Mouse (Mus musculus) kidney, postnatal 25 days (tissue): ENCODE measurements around the gene Phlpp2.
"Not testable (repeated sequence)": the region's sequence is repeated elsewhere in the genome, so short reads cannot be mapped to it uniquely, and the experiment has no call there.

Source experiments
- DNase-seq, 2 experiments: peaks; one replicate each; pipeline ENCODE4 v3.0.0; 2021; ENCODE audit warnings: mixed read lengths in 2 of 2

Gene Phlpp2

DNA sequence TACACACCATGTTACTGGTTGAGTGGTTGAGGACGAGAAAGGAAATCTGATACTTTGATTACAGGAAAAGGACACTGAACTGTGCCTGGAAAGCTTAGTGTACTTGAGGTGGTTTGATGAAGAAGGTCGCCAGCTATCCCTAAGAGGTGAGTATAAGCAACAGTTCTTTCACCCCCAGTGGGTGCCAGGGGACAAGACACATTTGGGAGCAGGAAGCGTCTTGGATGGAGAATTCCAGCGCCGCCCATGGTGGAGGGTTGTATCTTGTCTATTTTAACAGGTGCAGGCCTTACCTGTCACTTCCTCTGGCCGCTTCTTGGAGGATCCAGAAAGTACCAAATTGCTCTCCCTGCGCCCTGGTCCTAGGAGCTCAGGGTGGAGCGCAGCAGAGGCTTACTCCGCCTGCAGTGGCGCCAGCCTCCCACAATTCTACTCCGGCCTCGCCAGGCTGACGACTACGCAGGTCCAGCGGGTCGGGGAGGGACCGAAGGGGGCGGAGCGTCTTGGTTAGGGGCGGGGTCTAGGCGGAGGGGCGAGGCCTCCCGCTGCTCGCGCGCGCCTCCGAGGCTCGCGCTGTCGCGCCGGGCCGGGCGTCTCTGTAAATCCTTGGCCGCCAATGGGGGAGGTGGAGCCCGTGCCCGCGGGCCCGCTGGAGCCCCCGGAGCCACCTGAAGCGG, at the start of gene Phlpp2:
TSS of gene Phlpp2 (plus strand) at position 540 of the 677 bp plus-strand sequence.
- DNase-seq: peak; percentile 97

DNA sequence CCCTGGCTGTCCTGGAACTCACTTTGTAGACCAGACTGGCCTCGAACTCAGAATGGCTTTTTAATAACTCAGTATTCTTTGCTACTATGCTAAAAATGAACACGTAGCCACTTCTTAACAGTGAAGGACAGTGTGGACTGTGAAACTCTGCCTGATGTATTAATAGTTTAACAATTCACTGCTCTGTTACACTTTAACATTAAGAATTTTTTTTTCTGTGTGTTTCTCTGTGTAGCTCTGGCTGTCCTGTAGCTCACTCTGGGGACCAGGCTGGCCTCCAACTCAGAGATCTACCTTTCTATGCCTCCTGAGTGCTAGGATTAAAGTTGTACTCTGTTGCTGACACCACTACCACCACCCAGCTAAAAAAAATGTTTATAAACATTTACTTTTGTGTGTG, 44.8 kb upstream of the Phlpp2 start:
- DNase-seq: peak; percentile 59 to 78

DNA sequence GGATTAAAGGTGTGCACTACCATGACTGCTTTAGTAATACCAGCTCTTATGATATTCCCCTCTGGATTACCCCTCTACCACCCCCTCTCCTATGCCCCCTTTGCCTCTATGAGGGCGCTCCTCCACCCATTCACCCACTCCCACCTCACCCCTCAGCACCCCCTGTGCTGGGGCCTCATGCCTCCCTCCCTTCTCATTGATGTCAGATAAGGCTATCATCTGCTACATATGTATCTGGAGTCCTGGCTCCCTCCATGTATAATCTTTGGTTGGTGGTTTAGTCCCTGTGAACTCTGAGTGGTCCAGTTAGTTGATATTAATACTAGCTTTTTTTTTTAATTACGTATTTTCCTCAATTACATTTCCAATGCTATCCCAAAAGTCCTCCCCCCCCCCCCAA, 28.5 kb upstream of the Phlpp2 start:
- no peak for DNase-seq

DNA sequence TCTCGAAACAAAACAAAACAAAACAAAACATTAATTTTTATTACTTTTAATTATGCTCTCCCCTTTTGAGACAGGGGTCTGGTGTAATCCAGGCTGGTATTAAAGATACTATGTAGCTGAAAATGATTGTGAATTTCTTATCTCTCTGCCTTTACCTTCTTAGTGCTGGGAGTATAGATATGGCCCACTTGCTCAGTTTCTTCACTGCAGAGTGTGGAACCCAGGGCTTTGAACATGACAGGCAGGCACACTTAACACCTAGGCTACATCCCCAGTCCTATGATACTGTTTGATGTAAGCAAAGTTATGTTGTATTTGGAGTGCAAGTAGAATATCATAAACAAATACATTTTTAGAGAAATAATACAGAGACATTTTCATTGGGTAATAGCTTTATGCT, 25.9 kb upstream of the Phlpp2 start:
- DNase-seq: no peak

GRCm38 (mm10) chr8:109847866-109848265, 20.5 kb upstream of the Phlpp2 start:
- no peak for DNase-seq

GRCm38 (mm10) chr8:109848981-109849380, 19.4 kb upstream of the Phlpp2 start:
- no peak for DNase-seq

- peak; percentile 70 to 85 for DNase-seq
Measured at GRCm38 (mm10) chr8:109853423-109853822, 14.9 kb upstream of the Phlpp2 start.

DNA sequence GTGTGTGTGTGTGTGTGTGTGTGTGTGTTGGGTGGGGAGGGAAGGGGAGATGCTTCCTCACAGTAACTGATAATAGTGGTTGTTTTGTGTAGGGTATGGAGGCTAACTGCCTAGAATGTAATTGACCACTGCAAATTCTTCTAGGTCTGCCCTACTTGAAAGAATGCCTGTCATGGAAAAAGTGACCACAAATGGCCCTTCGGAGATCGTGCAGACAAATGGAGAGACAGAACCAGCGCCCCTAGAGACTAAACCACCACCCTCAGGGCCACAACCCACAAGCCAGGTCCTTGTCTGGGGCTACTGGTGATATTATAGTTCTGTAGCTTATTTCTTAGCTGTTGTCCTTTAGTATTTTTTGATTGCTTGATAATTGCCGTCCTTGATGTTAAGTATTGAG, 13.8 kb upstream of the Phlpp2 start:
- no peak for DNase-seq

DNA sequence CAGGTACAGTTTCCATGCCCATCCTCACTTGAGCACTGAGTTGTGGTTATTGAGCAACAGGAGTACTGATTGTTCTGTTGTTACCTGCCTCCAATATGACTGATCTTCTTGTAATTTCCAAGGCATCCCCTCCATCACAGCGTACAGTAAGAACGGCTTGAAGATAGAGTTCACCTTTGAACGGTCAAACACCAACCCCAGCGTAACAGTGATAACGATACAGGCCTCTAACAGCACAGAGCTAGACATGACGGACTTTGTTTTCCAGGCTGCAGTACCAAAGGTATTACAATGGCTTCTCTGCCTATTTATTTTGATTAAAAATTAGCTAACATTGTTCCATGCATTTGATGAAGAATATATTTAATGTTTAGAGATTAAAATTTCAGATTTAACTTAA, 12.9 kb upstream of the Phlpp2 start:
- DNase-seq: no peak

GRCm38 (mm10) chr8:109863398-109863797, 4.9 kb upstream of the Phlpp2 start:
- DNase-seq: peak; percentile 69 to 71

- DNase-seq: no peak
Measured at GRCm38 (mm10) chr8:109864798-109865197, 3.5 kb upstream of the Phlpp2 start.

DNA sequence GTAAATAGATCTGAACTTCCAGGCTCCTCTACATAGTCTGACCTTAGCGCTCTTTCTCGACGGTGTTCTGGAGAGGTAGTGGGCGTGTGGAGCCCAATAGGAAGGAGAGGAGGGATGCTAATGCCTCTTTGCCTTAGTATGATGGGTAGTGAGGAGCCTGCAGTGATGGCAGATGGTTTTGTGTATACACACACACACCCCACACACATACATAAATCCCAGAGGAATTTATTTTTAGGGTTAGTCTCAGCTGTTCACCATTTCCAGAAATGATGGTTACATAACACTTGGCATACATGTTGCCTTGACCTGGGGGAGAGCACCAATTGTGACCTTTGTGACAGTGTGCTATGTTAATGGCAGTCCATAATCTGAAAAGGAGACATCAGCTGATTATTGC, 2.8 kb upstream of the Phlpp2 start:
- no peak for DNase-seq

GRCm38 (mm10) chr8:109866690-109867089, 1.7 kb upstream of the Phlpp2 start:
- no peak for DNase-seq

GRCm38 (mm10) chr8:109868680-109869361, 479 bp downstream of the Phlpp2 start:
- DNase-seq: peak; percentile 36 to 73

- no peak for DNase-seq
Measured at GRCm38 (mm10) chr8:109871056-109871455, 2.7 kb downstream of the Phlpp2 start.

DNA sequence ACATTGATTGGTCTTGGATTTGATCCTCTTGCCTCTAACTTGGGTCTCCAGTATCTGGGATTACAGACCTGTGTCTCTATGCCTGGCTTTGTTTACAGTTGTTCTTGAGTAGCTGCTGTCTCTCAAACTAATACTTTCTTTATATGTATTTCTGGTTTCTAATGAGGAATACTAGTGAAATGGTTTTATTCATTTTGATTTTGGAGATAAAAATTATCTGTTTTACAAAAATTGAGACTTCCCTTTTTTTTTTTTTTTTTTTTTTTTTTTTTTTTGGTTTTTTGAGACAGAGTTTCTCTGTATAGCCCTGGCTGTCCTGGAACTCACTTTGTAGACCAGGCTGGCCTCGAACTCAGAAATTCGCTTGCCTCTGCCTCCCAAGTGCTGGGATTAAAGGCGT, 5.5 kb downstream of the Phlpp2 start:
- DNase-seq: not testable (repeated sequence)

GRCm38 (mm10) chr8:109880012-109880662, 11.8 kb downstream of the Phlpp2 start:
- DNase-seq: peak; percentile 37 to 57

GRCm38 (mm10) chr8:109885294-109885693, 17.0 kb downstream of the Phlpp2 start:
- DNase-seq: no peak

GRCm38 (mm10) chr8:109889211-109889610, 20.9 kb downstream of the Phlpp2 start:
- no peak for DNase-seq

- DNase-seq: no peak
Measured at GRCm38 (mm10) chr8:109890794-109891585, 22.6 kb downstream of the Phlpp2 start.

- DNase-seq: peak in 1 of 2 experiments; percentile 49
Measured at GRCm38 (mm10) chr8:109894636-109895035, 26.3 kb downstream of the Phlpp2 start.

DNA sequence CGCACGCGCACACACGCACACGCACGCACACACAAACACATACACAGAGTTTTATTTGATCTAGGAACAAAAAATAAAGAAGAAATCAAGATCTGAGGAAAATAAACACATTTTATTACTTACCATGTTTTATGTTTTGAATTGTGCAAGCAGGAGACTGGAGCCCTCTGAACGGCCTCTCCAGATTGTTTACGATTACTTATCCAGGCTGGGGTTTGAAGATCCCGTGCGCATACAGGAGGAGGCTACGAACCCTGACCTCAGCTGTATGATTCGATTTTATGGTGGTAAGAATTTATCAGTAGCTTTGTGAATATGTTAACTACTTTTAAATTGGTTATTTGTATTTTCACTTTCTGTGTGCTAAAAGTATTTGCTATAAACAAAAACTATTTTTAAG, 27.0 kb downstream of the Phlpp2 start:
- no peak for DNase-seq

DNA sequence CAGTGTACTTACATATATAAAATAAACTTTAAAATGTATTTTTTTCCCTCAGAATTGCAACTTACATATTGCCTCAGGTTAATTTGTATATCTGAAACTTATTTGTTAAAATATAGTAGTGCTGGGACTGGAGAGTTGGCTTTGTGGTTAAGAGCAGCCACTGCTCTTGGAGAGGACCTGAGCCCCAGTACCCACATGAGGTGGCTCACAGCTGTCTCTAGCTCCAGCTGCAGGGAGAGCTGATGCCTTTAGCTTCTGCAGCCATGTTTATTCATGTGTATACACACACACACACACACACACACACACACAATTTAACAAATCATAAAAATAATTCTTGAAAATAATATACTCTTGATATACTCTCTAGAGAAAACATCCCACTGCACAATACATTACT, 34.0 kb downstream of the Phlpp2 start:
- no peak for DNase-seq
